Mouse (Mus musculus) erythroblast, adult 5-6 weeks (primary cell): ENCODE data around the gene Gm5773. TPM values are rescaled to one million over a fixed set of nuclear protein-coding genes. Genes with fewer than 3 reads are reported as not detected.
"Not testable (repeated sequence)": the region's sequence is repeated elsewhere in the genome, so short reads cannot be mapped to it uniquely, and the experiment has no call there.

Experiments
- ATAC-seq: replicated peaks from 2 replicates; pipeline ENCODE4 v1.8.0; 2016; ENCODE audit warnings: moderate number of reproducible peaks, mild to moderate bottlenecking, moderate TSS enrichment, inconsistent platforms; ENCODE audit not compliant: poor library complexity, low FRiP score, severe bottlenecking
- total RNA-seq, 2 experiments: library from RNA; stranded (forward) in 1 of 2; stranded (reverse) in 1 of 2; fragments of 150-400 nt in 1 of 2; fragments of 200-764, 138-1000 nt in 1 of 2; gene quantifications; 2 replicates each; pipeline versions ENCODE4 v1.2.3 to v1.2.4; 2015 to 2017; ENCODE audit warnings: low replicate concordance in 2 of 2

The Gm5773 gene
- total RNA-seq (2015; ENCODE audit: low replicate concordance) (not detected in 2 replicates), total RNA-seq (2017; ENCODE audit: low replicate concordance) (not detected in 2 replicates)

DNA sequence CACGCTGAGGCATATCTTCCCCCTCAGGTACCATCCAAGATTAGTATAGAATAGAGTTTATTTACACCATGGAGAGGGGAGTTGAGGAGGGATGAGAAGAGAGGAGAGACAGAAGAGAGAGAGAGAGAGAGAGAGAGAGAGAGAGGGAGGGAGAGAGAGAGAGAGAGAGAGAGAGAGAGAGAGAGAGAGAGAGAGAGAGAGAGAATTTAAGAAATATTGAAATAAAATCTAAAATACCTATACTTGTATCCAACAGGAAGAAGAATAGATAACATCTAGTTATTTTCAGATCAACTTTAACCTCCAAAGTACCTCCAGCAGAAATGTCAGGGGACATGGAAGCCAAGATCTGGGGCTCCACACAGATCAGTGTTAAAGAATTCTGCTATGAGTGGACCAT lies at the start of gene Gm5773:
Gene Gm5773 (plus strand): TSS at position 301 of the 400 bp plus-strand sequence.
- ATAC-seq = not testable (repeated sequence)

DNA sequence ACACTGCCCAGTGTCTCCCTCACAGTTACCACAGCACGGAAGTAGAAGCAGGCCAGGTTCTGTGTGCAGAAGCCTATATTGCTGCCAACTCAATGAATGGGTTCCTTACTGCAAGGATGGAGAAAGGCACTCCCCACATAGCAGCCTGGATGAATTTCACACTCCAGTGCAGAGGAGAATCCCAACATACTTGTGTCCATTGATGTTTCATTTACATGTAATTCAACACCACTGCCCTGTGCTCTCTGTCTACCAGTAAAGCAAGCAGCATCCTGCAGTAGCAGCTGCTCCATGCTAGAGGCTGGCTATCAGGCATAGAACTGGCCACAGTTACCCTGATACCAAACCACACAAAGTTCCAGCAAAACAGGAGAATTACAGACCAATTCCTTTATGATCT lies 27.3 kb upstream of the Gm5773 start:
- ATAC-seq = not testable (repeated sequence)

- ATAC-seq = not testable (repeated sequence)
Measured at GRCm38 (mm10) chr3:93754022-93754421, 18.8 kb upstream of the Gm5773 start.

GRCm38 (mm10) chr3:93796098-93796497 lies 23.3 kb downstream of the Gm5773 start, which contains the start of gene Tdpoz4:
TSS of gene Tdpoz4 (plus strand) at chr3:93796398.
- not testable (repeated sequence) for ATAC-seq

DNA sequence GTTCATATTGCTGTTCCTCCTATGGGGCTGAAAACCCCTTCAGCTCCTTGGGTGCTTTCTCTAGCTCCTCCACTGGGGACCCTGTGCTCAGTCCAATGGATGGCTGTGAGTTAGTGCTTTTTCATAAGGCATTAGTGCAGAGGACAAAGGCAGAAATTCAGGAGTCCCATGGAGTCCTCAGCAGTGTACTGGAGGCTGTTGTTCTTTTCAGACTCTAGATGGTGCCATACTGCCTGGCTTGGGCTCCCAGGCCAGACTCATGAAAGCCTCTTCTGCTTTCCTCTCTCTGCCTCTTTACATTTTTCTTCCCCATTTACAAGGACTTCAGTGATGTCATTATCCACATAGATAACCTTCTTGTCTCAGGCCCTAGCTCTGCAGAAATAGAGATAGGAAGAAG lies 40.5 kb downstream of the Gm5773 start:
- not testable (repeated sequence) for ATAC-seq

Other genes with a start within 250 kb of the Gm5773 start
- gene S100a10, start 217.9 kb upstream of the Gm5773 start, total RNA-seq (2015; ENCODE audit: low replicate concordance) = 69.6 and 73.6 TPM in 2 replicates
- 56.1 and 64.1 TPM in 2 replicates for gene S100a10, start 217.9 kb upstream of the Gm5773 start, total RNA-seq (2017; ENCODE audit: low replicate concordance)
- gene Tdpoz2, start 120.3 kb upstream of the Gm5773 start, total RNA-seq (2015; ENCODE audit: low replicate concordance) = not detected in 2 replicates
- gene Tdpoz2, start 120.3 kb upstream of the Gm5773 start, total RNA-seq (2017; ENCODE audit: low replicate concordance) = not detected in 2 replicates
- not detected in 2 replicates for gene Tdpoz1, start 96.7 kb upstream of the Gm5773 start, total RNA-seq (2015; ENCODE audit: low replicate concordance)
- gene Tdpoz1, start 96.7 kb upstream of the Gm5773 start, total RNA-seq (2017; ENCODE audit: low replicate concordance) = not detected in 2 replicates
- not detected in 2 replicates for gene Gm37596, start 79.9 kb upstream of the Gm5773 start, total RNA-seq (2015; ENCODE audit: low replicate concordance)
- gene Gm37596, start 79.9 kb upstream of the Gm5773 start, total RNA-seq (2017; ENCODE audit: low replicate concordance) = not detected in 2 replicates
- not detected in 2 replicates for gene Tdpoz4, start 23.4 kb downstream of the Gm5773 start, total RNA-seq (2015; ENCODE audit: low replicate concordance)
- gene Tdpoz4, start 23.4 kb downstream of the Gm5773 start, total RNA-seq (2017; ENCODE audit: low replicate concordance) = not detected in 2 replicates
- gene Tdpoz3, start 53.0 kb downstream of the Gm5773 start, total RNA-seq (2015; ENCODE audit: low replicate concordance) = not detected in 2 replicates
- gene Tdpoz3, start 53.0 kb downstream of the Gm5773 start, total RNA-seq (2017; ENCODE audit: low replicate concordance) = not detected in 2 replicates
- not detected in 2 replicates for gene Gm9117, start 170.5 kb downstream of the Gm5773 start, total RNA-seq (2015; ENCODE audit: low replicate concordance)
- not detected in 2 replicates for gene Gm9117, start 170.5 kb downstream of the Gm5773 start, total RNA-seq (2017; ENCODE audit: low replicate concordance)
- gene Tdpoz5, start 188.3 kb downstream of the Gm5773 start, total RNA-seq (2015; ENCODE audit: low replicate concordance) = not detected in 2 replicates
- not detected in 2 replicates for gene Tdpoz5, start 188.3 kb downstream of the Gm5773 start, total RNA-seq (2017; ENCODE audit: low replicate concordance)